In the genomic region with DNA sequence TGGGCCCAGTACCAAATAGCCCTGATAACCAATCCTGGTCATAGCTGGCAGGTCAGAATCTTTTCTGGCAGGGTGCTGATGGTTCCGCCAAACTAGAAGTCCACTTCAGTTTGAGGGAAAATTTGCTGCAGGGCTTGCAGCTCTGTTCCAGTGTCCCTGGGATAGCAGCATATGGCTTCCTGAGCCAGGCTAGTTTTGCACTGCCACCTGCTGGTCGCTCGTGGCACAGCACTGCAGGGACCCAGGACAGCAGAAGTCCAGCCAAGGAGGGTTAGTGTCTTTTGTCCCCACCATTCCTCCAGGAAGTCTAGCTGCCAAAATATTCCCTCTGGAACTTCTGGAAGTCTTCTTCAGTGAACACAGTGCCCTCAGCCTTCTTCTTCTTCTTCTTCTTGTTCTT, we compare ENCODE assay signal across 8 mouse cellular contexts. TPM values are rescaled to one million over a fixed set of nuclear protein-coding genes. Genes with fewer than 3 reads are reported as not detected.
A peak's percentile ranks its signal among the peaks of the same experiment; 100 is the strongest.
DNase-seq lines count a peak whose midpoint lies in the region; ATAC-seq lines count a peak whose summit lies in the region.

No protein-coding gene starts in this region.

- DNase-seq in heart, adult 18-20 months: peak; percentile 78 to 93
- DNase-seq in c-Kit-positive CD71-negative TER-119-negative erythroid progenitor cells, embryonic 14.5 days (ENCODE audit: low read depth): peak; percentile 74
- peak; percentile 89 for DNase-seq in left cerebral cortex, postnatal 4 days
- DNase-seq in spleen, postnatal 36 days (ENCODE audit: low spot score in 2 of 2): peak; percentile 67 to 70

- ATAC-seq in heart, embryonic 12.5 days (ENCODE audit: insufficient number of reproducible peaks, low FRiP score): no peak
- no peak for ATAC-seq in forebrain, embryonic 15.5 days (replicated peaks)
- ATAC-seq in hindbrain, embryonic 15.5 days (ENCODE audit: low FRiP score, low read depth): no peak
- peak; percentile 35; the same call in 1 of the 2 replicates for ATAC-seq in monocyte, adult 5-6 weeks (replicated peaks; ENCODE audit: insufficient number of reproducible peaks, low FRiP score, low TSS enrichment, poor library complexity, severe bottlenecking)

- intact Hi-C loops in left cerebral cortex, postnatal 4 days (cut with DNase I): no loop called here

- WGBS in heart, embryonic 12.5 days: 11% methylated on average over 3 of the region's 3 CpGs
- WGBS in forebrain, embryonic 15.5 days: 14% methylated on average over 3 of the region's 3 CpGs
- WGBS in hindbrain, embryonic 15.5 days: 8% methylated on average over 3 of the region's 3 CpGs

- no peak overlapping the region for H3K9ac ChIP-seq in heart, embryonic 12.5 days
- H3K9ac ChIP-seq in forebrain, embryonic 15.5 days (replicated peaks): 0 out of 2 replicates have a peak overlapping the region, but pooled peaks have one; percentile 4
- H3K9ac ChIP-seq in hindbrain, embryonic 15.5 days: no peak overlapping the region

- H3K9me3 ChIP-seq in heart, embryonic 12.5 days (replicated peaks): no peaks in the 10 kb centered on the region
- no peaks in the 10 kb centered on the region for H3K9me3 ChIP-seq in forebrain, embryonic 15.5 days
- no peaks in the 10 kb centered on the region for H3K9me3 ChIP-seq in hindbrain, embryonic 15.5 days

- no peak overlapping the region for H3K4me2 ChIP-seq in heart, embryonic 12.5 days
- no peak overlapping the region for H3K4me2 ChIP-seq in forebrain, embryonic 15.5 days (replicated peaks)
- H3K4me2 ChIP-seq in hindbrain, embryonic 15.5 days: no peak overlapping the region

- H3K4me3 ChIP-seq in heart, embryonic 12.5 days: no peak overlapping the region
- no peak overlapping the region for H3K4me3 ChIP-seq in forebrain, embryonic 15.5 days
- H3K4me3 ChIP-seq in hindbrain, embryonic 15.5 days: no peak overlapping the region

- peaks cover 40% of the 10 kb centered on the region for H3K36me3 ChIP-seq in heart, embryonic 12.5 days
- H3K36me3 ChIP-seq in forebrain, embryonic 15.5 days: peaks cover 34% of the 10 kb centered on the region
- H3K36me3 ChIP-seq in hindbrain, embryonic 15.5 days: peaks cover 26% of the 10 kb centered on the region

- no peaks in the 10 kb centered on the region for H3K27me3 ChIP-seq in heart, embryonic 12.5 days (replicated peaks)
- H3K27me3 ChIP-seq in forebrain, embryonic 15.5 days: no peaks in the 10 kb centered on the region
- no peaks in the 10 kb centered on the region for H3K27me3 ChIP-seq in hindbrain, embryonic 15.5 days

- H3K4me1 ChIP-seq in heart, embryonic 12.5 days (replicated peaks): peaks cover 41% of the 10 kb centered on the region
- H3K4me1 ChIP-seq in forebrain, embryonic 15.5 days: peaks cover 46% of the 10 kb centered on the region
- peaks cover 49% of the 10 kb centered on the region for H3K4me1 ChIP-seq in hindbrain, embryonic 15.5 days (replicated peaks)

- no peak overlapping the region for H3K27ac ChIP-seq in heart, embryonic 12.5 days (ENCODE audit: poor library complexity, severe bottlenecking)
- H3K27ac ChIP-seq in forebrain, embryonic 15.5 days (replicated peaks): peak overlapping the region; percentile 60
- H3K27ac ChIP-seq in hindbrain, embryonic 15.5 days (replicated peaks): 0 out of 2 replicates have a peak overlapping the region, but pooled peaks have one; percentile 10

RNA-seq across cellular contexts. Expression of gene Rps19bp1, which starts 3.4 kb away (rescaled TPM):
- total RNA-seq in heart, adult 18-20 months (2021): 10 to 100 TPM; 17.0 to 17.4 TPM
- polyA plus RNA-seq in heart, embryonic 12.5 days (2016; fragmentation: Nextera tagmentation; extraction: Ambion mirVana): 37.9 and 42.4 TPM in 2 replicates
- polyA plus RNA-seq in forebrain, embryonic 15.5 days (2015; fragmentation: Nextera tagmentation; extraction: Ambion mirVana): 65.3 and 70.7 TPM in 2 replicates
- polyA plus RNA-seq in hindbrain, embryonic 15.5 days (2015; fragmentation: Nextera tagmentation; extraction: Ambion mirVana): 76.2 and 76.7 TPM in 2 replicates
- 10 to 100 TPM; 45.1 to 50.3 TPM for total RNA-seq in left cerebral cortex, postnatal 4 days (2021)
- 10.6 to 23.0 TPM (median 13.2 TPM) in 3 replicates for total RNA-seq in monocyte, adult 5-6 weeks (2017)

RNA-seq across cellular contexts. Expression of gene Atf4, which starts 5.7 kb away (rescaled TPM):
- total RNA-seq in heart, adult 18-20 months (2021): 10 to 100 TPM; 89.9 to 95.5 TPM
- 76.4 and 79.9 TPM in 2 replicates for polyA plus RNA-seq in heart, embryonic 12.5 days (2016; fragmentation: Nextera tagmentation; extraction: Ambion mirVana)
- 123 and 124 TPM in 2 replicates for polyA plus RNA-seq in forebrain, embryonic 15.5 days (2015; fragmentation: Nextera tagmentation; extraction: Ambion mirVana)
- polyA plus RNA-seq in hindbrain, embryonic 15.5 days (2015; fragmentation: Nextera tagmentation; extraction: Ambion mirVana): 112 and 116 TPM in 2 replicates
- total RNA-seq in left cerebral cortex, postnatal 4 days (2021): 100 to 1,000 TPM; 116 to 119 TPM
- total RNA-seq in monocyte, adult 5-6 weeks (2017): 446 to 519 TPM (median 465 TPM) in 3 replicates

RNA-seq across cellular contexts. Expression of gene AC140267.1, which starts 25.0 kb away (rescaled TPM):
- 10 to 100 TPM in 1 of 2 experiments, 1 to 10 TPM in 1; 9.9 to 15.3 TPM for total RNA-seq in heart, adult 18-20 months (2021)
- polyA plus RNA-seq in heart, embryonic 12.5 days (2016; fragmentation: Nextera tagmentation; extraction: Ambion mirVana): 4.0 TPM in 1 of 2 replicates, not detected in the other
- polyA plus RNA-seq in forebrain, embryonic 15.5 days (2015; fragmentation: Nextera tagmentation; extraction: Ambion mirVana): 4.2 TPM in 1 of 2 replicates, not detected in the other
- not detected in 2 replicates for polyA plus RNA-seq in hindbrain, embryonic 15.5 days (2015; fragmentation: Nextera tagmentation; extraction: Ambion mirVana)
- total RNA-seq in left cerebral cortex, postnatal 4 days (2021): 10 to 100 TPM; 21.1 to 22.2 TPM
- total RNA-seq in monocyte, adult 5-6 weeks (2017): not detected in 3 replicates

RNA-seq across cellular contexts. Expression of gene Cacna1i, which starts 26.4 kb away (rescaled TPM):
- total RNA-seq in heart, adult 18-20 months (2021): under 1 TPM in 1 of 2 experiments, not detected in 1; 0.18 TPM
- not detected in 2 replicates for polyA plus RNA-seq in heart, embryonic 12.5 days (2016; fragmentation: Nextera tagmentation; extraction: Ambion mirVana)
- polyA plus RNA-seq in forebrain, embryonic 15.5 days (2015; fragmentation: Nextera tagmentation; extraction: Ambion mirVana): 0.50 and 0.57 TPM in 2 replicates
- polyA plus RNA-seq in hindbrain, embryonic 15.5 days (2015; fragmentation: Nextera tagmentation; extraction: Ambion mirVana): 0.64 and 0.73 TPM in 2 replicates
- 10 to 100 TPM; 43.3 to 44.4 TPM for total RNA-seq in left cerebral cortex, postnatal 4 days (2021)
- 2.2 to 5.0 TPM (median 3.1 TPM) in 3 replicates for total RNA-seq in monocyte, adult 5-6 weeks (2017)

RNA-seq across cellular contexts. Expression of gene Mief1, which starts 26.9 kb away (rescaled TPM):
- total RNA-seq in heart, adult 18-20 months (2021): 10 to 100 TPM; 29.6 to 31.5 TPM
- polyA plus RNA-seq in heart, embryonic 12.5 days (2016; fragmentation: Nextera tagmentation; extraction: Ambion mirVana): 31.4 and 33.2 TPM in 2 replicates
- 41.0 and 41.6 TPM in 2 replicates for polyA plus RNA-seq in forebrain, embryonic 15.5 days (2015; fragmentation: Nextera tagmentation; extraction: Ambion mirVana)
- 34.9 and 36.4 TPM in 2 replicates for polyA plus RNA-seq in hindbrain, embryonic 15.5 days (2015; fragmentation: Nextera tagmentation; extraction: Ambion mirVana)
- total RNA-seq in left cerebral cortex, postnatal 4 days (2021): 10 to 100 TPM; 29.3 to 30.6 TPM
- total RNA-seq in monocyte, adult 5-6 weeks (2017): 28.7 to 38.2 TPM (median 29.9 TPM) in 3 replicates

Comparison
In these comparisons a context has a peak if more than half of its experiments do, and no peak if none do; other contexts are left out.
1. RNA of gene AC140267.1, which starts 25.0 kb away (total RNA-seq): 21.1 to 22.2 TPM in left cerebral cortex, postnatal 4 days and 9.9 to 15.3 TPM in heart, adult 18-20 months; not detected in monocyte, adult 5-6 weeks; every median in the first group is over 10 times any median in the second.
2. Peak in every context shown above with its lines, with median percentiles within 50 percentile points of each other: DNase-seq.